Mouse (Mus musculus) cerebellum, adult 9-11 months (tissue): Measurements from ENCODE around the gene Ddit4.

Source experiments
- DNase-seq: peaks from one replicate; pipeline ENCODE4 v3.0.0; 2022

The Ddit4 gene

GRCm38 (mm10) chr10:59916159-59916558, 35.5 kb downstream of the Ddit4 start:
- DNase-seq = no peak

DNA sequence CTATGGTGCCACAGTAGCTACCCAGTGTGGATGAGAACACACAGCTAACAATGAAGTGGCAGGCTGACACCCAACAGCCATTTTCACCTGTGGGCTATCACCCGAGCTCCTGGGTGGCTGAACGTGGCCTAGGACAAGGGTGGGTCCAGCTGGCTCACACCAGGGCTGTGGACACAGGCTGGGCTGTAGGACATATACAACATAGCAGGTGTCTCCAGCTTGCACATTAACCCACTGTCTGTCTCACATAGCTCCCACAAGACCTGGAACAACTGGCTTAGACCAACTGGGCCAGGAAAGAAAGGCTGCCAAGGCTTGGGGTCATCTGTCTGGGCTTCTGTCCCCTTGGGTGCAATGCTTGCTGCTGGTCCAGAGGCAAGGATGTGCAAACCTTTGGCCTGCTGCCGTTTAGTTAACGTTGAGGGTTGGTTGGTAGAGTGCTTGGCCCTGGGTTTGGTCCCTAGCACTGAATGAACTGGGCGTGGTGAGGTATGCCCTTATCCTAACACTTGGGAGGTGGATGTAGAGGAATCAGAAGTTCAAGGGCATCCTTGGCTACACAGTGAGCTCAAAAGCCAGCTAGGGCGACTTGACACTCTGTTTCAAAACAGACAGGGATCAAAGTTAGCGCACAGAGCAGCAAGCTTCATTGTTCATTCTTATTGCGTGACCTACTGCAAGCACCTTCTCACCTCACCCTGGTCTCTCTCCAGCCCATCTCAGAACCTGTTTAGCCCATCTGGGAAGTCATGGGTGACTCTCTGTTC, 36.3 kb downstream of the Ddit4 start:
- no peak for DNase-seq

GRCm38 (mm10) chr10:59911561-59912198, 40.0 kb downstream of the Ddit4 start:
- DNase-seq = no peak

DNA sequence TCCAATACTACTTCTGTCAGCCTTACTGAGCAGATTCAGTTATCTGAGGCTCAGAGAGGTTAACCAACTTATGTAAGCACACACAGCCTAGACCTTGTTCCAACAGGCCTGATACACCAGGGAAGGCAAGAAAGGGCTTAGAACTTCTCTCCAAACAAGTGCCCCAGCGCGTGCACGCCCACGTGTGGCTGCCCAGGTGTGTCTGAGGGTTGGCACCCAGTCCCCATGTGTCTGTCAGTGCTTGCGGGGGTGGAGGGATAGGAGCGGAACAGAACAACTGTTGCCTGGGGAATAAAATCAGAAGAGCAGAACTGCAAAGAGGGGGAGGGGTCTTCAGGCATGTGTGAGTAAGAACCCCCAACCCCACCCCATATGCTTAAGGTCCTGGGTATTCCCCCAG, 40.5 kb downstream of the Ddit4 start:
- DNase-seq = no peak

DNA sequence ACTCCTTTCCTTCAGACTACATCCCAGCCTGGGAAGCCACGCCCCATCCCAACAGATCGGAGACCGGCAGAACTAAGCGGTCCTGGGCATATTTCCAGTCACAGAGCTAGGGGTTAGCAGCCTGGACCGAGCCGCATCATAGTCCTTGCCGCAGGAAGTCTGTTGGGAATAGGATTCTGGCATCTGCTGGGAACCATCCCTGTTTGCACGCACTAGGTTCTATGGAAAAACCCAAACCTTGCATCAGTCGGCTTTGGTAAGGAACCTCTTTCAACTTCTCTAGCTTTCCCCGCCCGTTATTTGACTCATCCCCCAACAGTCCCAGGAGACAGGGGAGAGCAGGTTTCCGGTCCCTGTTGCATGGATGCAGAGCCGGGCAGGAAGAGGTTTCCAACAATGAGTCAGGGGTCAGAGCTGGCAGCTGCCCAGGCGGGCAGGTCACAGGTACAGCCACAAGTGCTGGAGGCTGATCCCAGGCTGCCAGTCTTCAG, 42.2 kb downstream of the Ddit4 start:
- DNase-seq = no peak

GRCm38 (mm10) chr10:59908776-59909315, 42.8 kb downstream of the Ddit4 start:
- DNase-seq = no peak

DNA sequence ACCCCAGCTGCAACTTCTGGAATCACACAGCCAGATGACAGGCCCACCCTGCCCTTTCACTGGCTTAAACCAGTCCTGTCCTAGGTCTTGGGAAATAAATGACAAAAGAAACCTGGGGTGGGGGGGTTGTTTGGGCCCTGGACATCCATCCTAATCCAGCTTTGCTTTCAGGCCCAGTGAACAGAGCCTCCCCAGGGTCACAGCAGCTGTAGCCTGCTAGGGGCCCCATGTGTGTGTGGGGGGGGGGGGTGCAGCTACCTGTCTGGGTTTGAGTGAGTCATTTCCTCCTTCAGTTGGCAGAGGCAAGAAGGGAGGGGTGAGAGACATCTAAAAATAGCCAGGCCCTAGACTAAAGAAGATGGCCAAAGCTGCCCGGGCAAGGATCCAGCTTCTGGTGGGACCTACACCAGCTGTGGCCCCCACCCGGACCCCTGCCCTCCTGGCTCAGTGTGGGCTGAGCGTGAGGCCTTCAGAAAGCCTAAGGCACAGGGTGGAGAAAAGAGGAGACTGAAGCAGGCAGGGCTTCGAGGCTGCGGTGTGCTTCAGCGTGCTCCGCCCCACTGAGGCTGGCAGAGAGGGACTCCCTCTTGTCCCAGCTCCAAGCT, 43.8 kb downstream of the Ddit4 start:
- DNase-seq = no peak

- DNase-seq = no peak
Measured at GRCm38 (mm10) chr10:59907080-59907609, 44.5 kb downstream of the Ddit4 start.

- DNase-seq = peak; percentile 16
Measured at GRCm38 (mm10) chr10:59903170-59903569, 48.5 kb downstream of the Ddit4 start.

DNA sequence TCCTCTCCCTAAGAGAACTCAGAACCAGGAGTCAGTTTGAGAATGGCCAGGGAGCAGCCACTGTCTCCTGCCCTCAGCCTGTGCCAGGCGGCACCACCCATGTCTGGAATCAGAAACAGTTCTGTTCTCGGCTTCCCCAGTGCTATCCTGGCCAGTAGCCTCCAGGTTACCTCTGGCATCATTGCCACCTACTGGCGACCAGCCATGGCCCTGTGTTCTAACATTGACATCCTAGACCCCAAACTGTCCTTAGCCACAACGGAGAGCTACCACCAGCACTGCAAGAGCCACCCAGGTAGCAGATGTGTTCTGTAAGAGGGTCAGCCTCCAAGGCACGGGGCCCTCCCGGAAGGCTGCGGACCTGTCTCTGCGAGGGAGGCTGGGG, 49.0 kb downstream of the Ddit4 start:
- peak; percentile 27 for DNase-seq

GRCm38 (mm10) chr10:59901986-59902605, 49.5 kb downstream of the Ddit4 start:
- peak; percentile 30 for DNase-seq

GRCm38 (mm10) chr10:59901463-59901862, 50.2 kb downstream of the Ddit4 start:
- DNase-seq = no peak

GRCm38 (mm10) chr10:59900939-59901338, 50.7 kb downstream of the Ddit4 start:
- DNase-seq = peak; percentile 57

- DNase-seq = no peak
Measured at GRCm38 (mm10) chr10:59900174-59900435, 51.5 kb downstream of the Ddit4 start.
